Mouse (Mus musculus) splenic B cell, adult 2 months (primary cell): Measurements from ENCODE around the gene Zan.

Experiments
- DNase-seq: peaks from one replicate; pipeline ENCODE4 v3.0.0-alpha.2; 2011; ENCODE audit warnings: low read depth, low spot score
- H3K27me3 ChIP-seq: 2 replicates; pipeline ENCODE4 v1.6.1; 2012; ENCODE audit warnings: mild to moderate bottlenecking, low read length, moderate library complexity, mixed read lengths; ENCODE audit not compliant: control insufficient read depth, poor library complexity, insufficient read depth, severe bottlenecking
- H3K36me3 ChIP-seq: 2 replicates; pipeline ENCODE4 v1.6.1; 2012; ENCODE audit warnings: mild to moderate bottlenecking, low read length, moderate library complexity, mixed read lengths; ENCODE audit not compliant: control insufficient read depth, poor library complexity, insufficient read depth, severe bottlenecking

Gene Zan

DNA sequence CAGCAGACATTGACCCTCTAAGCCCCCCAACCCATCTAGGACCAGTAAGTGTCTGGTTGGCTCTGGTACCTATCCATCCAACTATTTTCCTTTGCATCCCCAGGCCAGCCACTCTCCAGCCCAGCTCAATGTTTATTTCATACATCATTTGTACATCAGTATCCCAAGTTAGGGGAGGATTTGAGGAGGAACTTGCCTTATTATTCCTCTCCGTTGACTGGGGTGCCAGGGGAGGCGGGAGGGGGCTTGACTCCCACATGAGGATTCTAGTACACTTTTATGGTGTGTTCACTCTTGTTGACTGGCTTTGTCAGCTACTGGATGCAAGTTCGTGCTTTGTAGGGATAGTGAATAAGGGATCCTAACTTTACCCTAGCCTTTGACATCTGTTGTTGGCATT lies 34.8 kb upstream of the Zan start:
- no peaks in the 10 kb centered on the region for H3K36me3 ChIP-seq
- no peak for DNase-seq
- H3K27me3 ChIP-seq = no peaks in the 10 kb centered on the region

GRCm38 (mm10) chr5:137510573-137511390 lies 33.9 kb upstream of the Zan start:
- Histone ChIP-seq H3K27me3 (no peaks in the 10 kb centered on the region), H3K36me3 (no peaks in the 10 kb centered on the region)
- peak; percentile 47 for DNase-seq

DNA sequence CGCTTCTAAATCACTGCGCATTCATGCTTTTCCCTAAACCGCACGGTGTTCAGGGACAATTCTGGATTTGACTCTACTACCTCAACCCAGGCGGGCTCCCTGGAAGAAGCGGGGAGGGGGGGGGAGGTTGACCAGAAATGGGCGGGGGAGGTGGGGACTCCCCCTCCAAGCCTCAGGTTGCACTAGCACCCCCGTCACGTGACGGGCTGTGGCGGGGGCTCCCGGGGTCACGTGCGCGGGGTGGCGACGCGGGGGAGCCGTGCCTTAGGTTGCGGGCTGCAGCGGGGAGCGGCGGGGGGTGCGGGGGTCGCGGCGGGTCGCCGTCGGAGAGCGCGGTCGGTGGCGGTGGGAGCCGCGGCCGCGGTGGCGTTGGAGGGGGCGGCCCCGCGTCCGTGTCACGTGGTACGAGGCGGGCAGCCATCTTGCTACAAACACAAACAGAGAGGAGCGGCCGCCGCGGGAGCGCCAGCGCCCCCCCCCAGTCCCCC lies 33.2 kb upstream of the Zan start:
- H3K36me3 ChIP-seq = no peaks in the 10 kb centered on the region
- H3K27me3 ChIP-seq = no peaks in the 10 kb centered on the region
- peak; percentile 78 for DNase-seq

DNA sequence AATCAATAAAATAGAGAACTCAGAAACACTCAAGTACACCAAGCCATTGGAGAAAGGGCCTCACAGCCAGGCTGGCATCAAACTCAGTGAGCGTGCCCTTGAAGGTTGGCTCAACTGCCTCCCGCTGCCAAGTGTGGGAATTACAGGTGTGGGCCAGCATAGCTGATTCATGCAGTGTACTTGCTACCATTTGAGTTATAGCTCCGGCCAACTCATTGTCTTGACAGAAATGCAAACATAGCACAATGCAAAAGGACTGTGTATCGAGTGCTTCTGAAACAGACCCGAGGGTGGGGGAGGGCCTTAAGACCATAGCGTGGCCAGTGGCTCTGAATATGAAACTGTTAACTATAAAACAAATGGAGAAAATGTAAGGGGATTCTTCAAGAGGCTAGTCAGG lies 27.2 kb upstream of the Zan start:
- peak; percentile 33 for DNase-seq
- H3K36me3 ChIP-seq = 0 out of 2 replicates have a peak, but pooled peaks cover 3% of the 10 kb centered on the region
- H3K27me3 ChIP-seq = no peaks in the 10 kb centered on the region

DNA sequence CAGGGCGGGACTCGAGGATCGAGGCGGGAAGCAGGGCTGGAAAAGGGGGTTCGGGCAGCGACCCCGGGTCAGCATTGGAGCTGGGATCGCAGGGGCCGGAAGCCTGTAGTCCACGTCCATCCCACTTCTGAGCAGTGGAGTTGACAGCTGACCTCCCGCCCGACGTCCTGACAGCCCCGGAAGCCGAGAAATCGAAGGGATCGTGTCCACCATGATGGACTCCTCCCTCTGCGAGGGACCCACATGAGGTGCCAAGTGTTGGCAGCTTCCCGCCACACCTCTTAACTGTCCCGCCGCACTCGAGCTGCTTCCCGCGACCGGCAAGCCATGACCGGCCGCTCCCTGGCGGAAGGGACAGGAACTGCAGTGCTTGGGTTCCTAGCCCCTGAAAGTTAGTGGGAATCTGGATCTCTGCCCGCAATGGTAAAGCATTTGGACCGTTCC lies 25.8 kb upstream of the Zan start:
- DNase-seq = peak; percentile 78

DNA sequence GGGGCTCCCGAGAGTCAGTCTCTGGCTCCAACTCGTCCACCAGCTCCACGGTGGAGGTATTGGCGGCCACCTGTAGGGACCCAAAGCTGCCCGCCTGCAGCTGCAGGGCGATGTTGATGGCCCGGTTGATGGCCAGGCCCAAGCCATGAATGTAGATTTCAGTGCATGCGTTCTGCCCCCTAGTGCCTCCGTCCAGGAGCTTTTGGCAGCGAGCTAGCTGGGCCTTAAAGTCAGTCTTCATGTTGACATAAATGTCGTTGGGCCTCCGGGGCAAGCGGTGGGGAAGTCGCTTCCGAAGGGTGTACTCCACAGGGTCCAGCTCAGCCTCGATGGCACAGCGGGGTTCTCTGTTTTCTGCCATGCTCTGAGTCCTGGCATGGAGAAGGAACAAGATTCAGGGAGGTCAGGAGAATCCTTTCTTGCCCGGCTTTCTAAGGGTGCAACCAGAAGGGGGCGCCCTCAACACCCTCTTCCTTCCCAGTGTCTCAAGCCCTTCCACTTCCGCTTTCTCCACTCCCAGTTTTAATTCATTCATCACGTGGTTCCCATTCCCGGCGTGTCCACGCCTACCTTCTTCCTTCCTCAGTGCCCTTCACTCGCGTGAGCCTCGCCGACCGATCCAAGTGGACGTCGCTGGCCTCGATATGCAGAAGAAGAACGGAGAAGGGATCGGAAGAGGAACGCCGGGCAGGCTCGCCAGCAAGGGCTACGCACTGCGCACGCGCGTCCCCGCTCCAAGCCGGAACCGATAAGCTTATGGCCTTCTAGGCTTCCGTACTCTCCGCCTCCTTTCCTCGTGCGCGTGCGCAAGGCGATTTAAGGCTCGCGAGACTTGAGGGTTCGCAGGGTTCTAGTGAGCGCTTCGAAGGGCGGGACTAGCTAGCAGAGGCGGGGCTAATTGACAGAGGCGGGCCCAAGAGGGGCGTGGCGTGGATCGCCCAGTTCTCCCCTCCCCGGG lies 25.1 kb upstream of the Zan start, which contains the start of gene Pop7:
Gene Pop7 (minus strand): TSS at position 810 of the 958 bp plus-strand sequence.
- peak; percentile 100 for DNase-seq
- Histone ChIP-seq H3K36me3 (0 out of 2 replicates have a peak, but pooled peaks cover 3% of the 10 kb centered on the region), H3K27me3 (no peaks in the 10 kb centered on the region)

More for the DNA sequence above, 25.8 kb upstream of the Zan start:
- Histone ChIP-seq H3K36me3 (0 out of 2 replicates have a peak, but pooled peaks cover 3% of the 10 kb centered on the region), H3K27me3 (no peaks in the 10 kb centered on the region)

GRCm38 (mm10) chr5:137500186-137500585 lies 23.3 kb upstream of the Zan start:
- no peak for DNase-seq
- Histone ChIP-seq H3K27me3 (no peaks in the 10 kb centered on the region), H3K36me3 (0 out of 2 replicates have a peak, but pooled peaks cover 3% of the 10 kb centered on the region)

DNA sequence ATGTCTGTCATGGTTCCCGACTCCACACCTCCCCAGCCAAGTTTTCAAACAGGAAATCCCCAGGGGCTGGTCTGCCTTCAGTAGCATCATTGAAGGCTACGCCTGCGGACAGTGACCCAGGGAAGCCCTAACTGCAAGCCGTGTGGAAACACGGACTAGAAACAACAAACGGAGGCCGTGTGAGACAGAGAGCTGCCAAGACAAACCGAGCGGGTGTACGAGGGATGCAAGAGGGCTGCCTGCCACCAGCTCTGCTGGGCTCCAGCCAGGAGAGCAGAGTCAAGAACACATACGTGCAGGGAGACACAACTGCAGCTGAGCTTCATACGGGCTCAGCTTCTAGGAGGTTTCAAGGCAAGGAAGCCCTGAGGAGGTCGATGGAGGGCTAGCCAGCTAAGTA lies 17.0 kb upstream of the Zan start:
- no peak for DNase-seq
- Histone ChIP-seq H3K36me3 (no peaks in the 10 kb centered on the region), H3K27me3 (no peaks in the 10 kb centered on the region)

DNA sequence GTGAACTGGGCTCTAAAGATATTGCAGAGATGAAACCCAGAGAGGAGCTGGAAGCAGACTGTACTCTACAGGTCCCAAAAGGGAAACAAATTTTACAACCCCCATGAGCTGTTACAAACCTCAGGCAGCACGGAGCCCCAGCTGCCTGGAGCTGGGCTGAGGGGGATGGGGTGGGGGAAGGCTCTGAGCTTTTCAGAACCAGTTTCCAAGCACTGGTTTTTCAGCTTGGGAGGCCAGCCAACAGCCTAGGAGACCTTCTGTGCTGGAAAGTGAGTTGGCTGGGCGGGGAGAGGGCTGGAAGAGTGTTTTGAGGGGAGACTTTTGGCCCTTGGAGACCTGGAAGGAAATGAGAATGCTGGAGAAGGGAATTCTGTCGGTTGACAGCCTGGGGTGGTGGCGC lies 14.7 kb upstream of the Zan start:
- H3K36me3 ChIP-seq = no peaks in the 10 kb centered on the region
- DNase-seq = no peak
- H3K27me3 ChIP-seq = no peaks in the 10 kb centered on the region

DNA sequence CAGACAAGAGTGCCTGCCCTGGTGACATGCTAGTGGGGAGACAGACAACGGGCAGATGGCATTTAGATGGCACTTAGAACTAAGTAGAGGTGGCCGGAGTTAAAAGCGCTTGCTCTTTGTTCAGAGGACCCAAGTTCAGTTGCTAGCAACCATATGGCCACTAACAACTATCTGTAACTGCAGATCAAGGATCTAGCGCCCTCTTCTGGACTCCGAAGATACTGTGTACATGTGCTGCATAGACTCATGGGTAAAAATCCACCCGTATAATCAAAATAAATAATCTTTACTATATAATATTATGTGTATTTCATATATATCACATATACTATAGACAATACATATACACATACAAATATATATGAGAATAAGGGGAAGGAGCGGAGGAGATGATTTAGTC lies 10.8 kb upstream of the Zan start:
- peak; percentile 42 for DNase-seq
- Histone ChIP-seq H3K27me3 (no peaks in the 10 kb centered on the region), H3K36me3 (no peaks in the 10 kb centered on the region)

- Histone ChIP-seq H3K36me3 (no peaks in the 10 kb centered on the region), H3K27me3 (no peaks in the 10 kb centered on the region)
- DNase-seq = no peak
Measured at GRCm38 (mm10) chr5:137485851-137486155, 8.9 kb upstream of the Zan start.

DNA sequence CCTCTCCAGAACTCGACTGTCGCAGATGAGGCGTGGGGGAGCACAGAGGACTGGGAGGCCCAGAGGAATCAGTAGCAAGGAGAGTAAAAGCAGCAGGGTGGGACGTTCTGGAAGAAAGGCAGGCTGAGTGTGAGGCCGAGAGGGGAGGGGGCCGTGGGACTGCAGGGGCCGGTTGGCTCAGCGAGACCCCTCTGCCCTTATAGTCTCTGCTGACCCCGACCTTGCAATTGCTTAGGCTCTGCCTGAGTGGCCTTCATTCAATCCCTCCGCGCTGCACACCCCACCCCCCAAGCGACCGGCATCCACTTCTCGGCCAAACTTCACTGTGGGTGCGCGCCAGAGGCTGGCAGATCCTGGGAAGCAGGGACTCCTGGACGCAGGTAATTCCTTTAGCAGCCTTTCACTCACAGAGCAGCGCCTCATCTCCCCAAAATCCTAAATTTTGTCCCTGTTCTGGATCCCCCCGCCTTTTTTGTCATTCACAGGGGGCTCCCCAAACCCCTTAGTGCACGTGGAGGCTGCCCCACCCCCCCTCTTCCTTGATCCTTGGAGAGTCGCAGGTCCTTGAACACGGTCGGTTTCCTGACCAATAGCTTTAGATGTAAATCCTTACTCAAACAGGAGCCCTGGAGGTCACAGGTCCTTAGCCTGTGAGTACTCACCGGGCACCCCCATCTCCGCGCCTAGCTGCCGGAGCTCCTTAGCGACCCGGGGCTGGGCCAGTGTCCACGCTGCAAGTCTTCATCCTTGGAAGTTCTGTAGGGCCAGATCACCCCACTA lies 8.4 kb upstream of the Zan start:
- no peaks in the 10 kb centered on the region for H3K36me3 ChIP-seq
- H3K27me3 ChIP-seq = no peaks in the 10 kb centered on the region
- no peak for DNase-seq

GRCm38 (mm10) chr5:137481897-137482296 lies 5.0 kb upstream of the Zan start:
- no peaks in the 10 kb centered on the region for H3K36me3 ChIP-seq
- DNase-seq = no peak
- H3K27me3 ChIP-seq = no peaks in the 10 kb centered on the region

DNA sequence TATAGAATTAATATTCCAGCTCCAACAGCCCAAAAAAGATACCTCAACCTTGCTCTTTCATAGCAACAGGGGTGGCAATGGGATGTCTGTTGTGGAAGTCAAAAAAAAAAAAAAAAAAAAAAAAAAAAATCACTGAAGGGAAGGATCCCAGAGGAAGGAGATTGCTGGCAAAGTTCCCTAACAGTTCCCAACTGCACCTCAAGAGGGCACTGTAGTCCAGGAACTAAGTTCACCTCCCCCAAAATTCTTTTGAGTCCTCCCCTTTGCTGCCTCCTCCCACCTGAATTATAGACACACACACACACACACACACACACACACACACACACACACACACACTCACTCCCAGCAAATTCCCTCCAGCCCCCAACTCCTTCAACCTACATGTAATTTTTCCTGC lies 4.3 kb upstream of the Zan start:
- Histone ChIP-seq H3K36me3 (no peaks in the 10 kb centered on the region), H3K27me3 (no peaks in the 10 kb centered on the region)
- DNase-seq = peak; percentile 75
